Mouse (Mus musculus): ENCODE measurements around the gene Olfr1256. TPM values are rescaled to one million over a fixed set of nuclear protein-coding genes. Genes with fewer than 3 reads are reported as not detected.

The Olfr1256 gene
- not detected in 2 replicates for polyA plus RNA-seq (2012; ENCODE audit: insufficient read depth, insufficient read length, low replicate concordance, missing spikeins)

DNA sequence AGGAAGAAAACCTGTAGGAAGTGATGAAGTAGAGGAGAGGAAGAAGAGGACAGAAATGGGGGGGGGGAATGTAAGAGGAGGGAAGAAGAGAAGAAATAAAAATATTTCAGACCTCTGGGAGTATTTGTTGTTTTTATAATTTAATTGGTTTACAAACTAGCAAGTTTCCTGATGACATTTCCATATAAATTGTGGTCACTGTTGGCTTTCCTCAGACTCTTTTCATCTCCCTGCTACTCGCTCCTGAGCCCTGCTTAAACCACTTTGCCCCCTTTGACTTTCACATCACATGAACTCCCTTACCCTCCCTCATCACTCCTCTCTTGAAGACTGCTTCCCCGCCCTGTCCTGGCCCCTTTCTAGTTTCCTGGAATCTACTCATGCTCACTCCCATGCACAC lies at the start of gene Olfr1256:
Gene Olfr1256, minus strand, starts transcription at position 101 of the 400 bp plus-strand sequence.
- WGBS: 59% methylated on average over 2 of the region's 2 CpGs
- no peaks in the 10 kb centered on the region for H3K4me1 ChIP-seq (ENCODE audit: control insufficient read depth, insufficient read depth, low read length)
- no peak within 1 kb of the TSS for H3K4me3 ChIP-seq (ENCODE audit: insufficient read depth, low read depth, low read length)
- H3K27ac ChIP-seq (ENCODE audit: insufficient read depth, low read depth, low read length): no peak within 1 kb of the TSS
- TF ChIP-seq CTCF (IDR thresholded peaks at IDR 0.05; ENCODE audit: insufficient read depth, low read depth, low read length): no peak
- TF ChIP-seq POLR2A (IDR thresholded peaks at IDR 0.05; ENCODE audit: insufficient read depth, low read depth, low read length): no peak

DNA sequence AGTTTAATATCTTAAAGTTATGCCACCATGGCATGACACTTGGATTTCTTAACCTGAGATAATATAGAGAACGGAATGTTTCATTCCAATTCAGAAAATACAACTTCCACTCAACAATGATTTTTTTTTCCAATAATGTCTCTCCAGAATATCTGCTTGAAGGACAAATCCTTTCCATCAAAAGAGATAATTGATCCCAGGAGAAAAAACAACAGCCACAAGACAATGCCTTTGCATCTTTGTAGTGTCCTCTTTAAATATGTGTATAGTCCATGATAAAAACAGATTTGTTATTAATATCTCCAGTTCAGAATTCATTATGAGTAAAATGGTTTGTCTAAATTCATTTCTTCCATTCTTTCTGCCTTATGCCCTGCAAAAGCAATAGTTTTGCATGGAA lies 36.8 kb upstream of the Olfr1256 start, which contains the start of gene Olfr1257:
Gene Olfr1257, plus strand, starts transcription at position 301 of the 400 bp plus-strand sequence.
- TF ChIP-seq POLR2A (IDR thresholded peaks at IDR 0.05; ENCODE audit: insufficient read depth, low read depth, low read length) (no peak), CTCF (IDR thresholded peaks at IDR 0.05; ENCODE audit: insufficient read depth, low read depth, low read length) (no peak)

DNA sequence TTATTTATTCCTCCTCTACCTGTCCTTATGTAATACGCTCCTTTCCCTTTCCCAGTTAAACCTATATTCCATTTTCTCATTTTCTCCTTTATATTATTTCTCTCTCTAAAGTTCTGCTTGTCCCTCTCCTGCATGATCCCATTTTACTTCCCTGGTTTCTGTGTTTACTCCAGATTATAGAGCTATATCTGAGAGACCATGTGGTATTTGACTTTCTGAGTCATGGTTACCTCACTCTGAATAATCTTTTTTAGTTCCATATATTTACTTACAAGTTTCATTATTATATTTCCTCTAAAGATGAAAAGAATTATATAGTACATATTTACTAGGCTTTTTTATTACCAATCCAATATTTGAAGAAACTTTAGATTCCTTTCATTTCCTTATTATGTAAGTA lies 7.9 kb upstream of the Olfr1256 start:
- H3K27ac ChIP-seq (ENCODE audit: insufficient read depth, low read depth, low read length): no peak overlapping the region
- WGBS: 97% methylated on average over 1 of the region's 1 CpGs
- no peaks in the 10 kb centered on the region for H3K4me1 ChIP-seq (ENCODE audit: control insufficient read depth, insufficient read depth, low read length)
- TF ChIP-seq POLR2A (IDR thresholded peaks at IDR 0.05; ENCODE audit: insufficient read depth, low read depth, low read length) (no peak), CTCF (IDR thresholded peaks at IDR 0.05; ENCODE audit: insufficient read depth, low read depth, low read length) (no peak)
- H3K4me3 ChIP-seq (ENCODE audit: insufficient read depth, low read depth, low read length): no peak overlapping the region

More for the DNA sequence above, 36.8 kb upstream of the Olfr1256 start, which contains the start of gene Olfr1257:
- Histone ChIP-seq H3K27ac (ENCODE audit: insufficient read depth, low read depth, low read length) (no peak within 1 kb of the TSS), H3K4me3 (ENCODE audit: insufficient read depth, low read depth, low read length) (no peak within 1 kb of the TSS), H3K4me1 (ENCODE audit: control insufficient read depth, insufficient read depth, low read length) (no peaks in the 10 kb centered on the region)
- WGBS: 97% methylated on average over 1 of the region's 1 CpGs

DNA sequence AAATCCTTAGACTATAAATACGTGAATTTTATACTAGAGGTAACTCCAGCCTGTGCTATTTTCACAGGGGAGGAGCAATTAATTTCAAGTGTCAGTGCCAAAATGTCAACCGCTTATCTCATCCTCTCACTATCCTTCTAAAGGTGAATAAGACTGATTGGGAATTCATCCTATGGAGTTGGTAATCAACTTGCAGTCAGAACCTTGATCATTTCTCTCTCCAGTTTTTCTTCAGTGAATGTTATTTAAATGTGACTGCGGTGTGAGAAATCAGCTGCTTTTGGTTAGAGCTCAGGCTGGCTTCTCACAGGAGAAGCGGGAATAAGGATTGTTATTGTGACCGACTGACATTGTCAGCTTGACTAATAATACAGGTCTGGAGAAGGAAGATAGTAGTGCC lies 6.8 kb upstream of the Olfr1256 start, which contains the start of gene Olfr48:
Gene Olfr48, minus strand, starts transcription at position 101 of the 400 bp plus-strand sequence.
- no peak within 1 kb of the TSS for H3K27ac ChIP-seq (ENCODE audit: insufficient read depth, low read depth, low read length)
- H3K4me1 ChIP-seq (ENCODE audit: control insufficient read depth, insufficient read depth, low read length): no peaks in the 10 kb centered on the region
- TF ChIP-seq POLR2A (IDR thresholded peaks at IDR 0.05; ENCODE audit: insufficient read depth, low read depth, low read length): no peak
- TF ChIP-seq CTCF (IDR thresholded peaks at IDR 0.05; ENCODE audit: insufficient read depth, low read depth, low read length): no peak
- no peak within 1 kb of the TSS for H3K4me3 ChIP-seq (ENCODE audit: insufficient read depth, low read depth, low read length)
- WGBS: 88% methylated on average over 5 of the region's 5 CpGs

DNA sequence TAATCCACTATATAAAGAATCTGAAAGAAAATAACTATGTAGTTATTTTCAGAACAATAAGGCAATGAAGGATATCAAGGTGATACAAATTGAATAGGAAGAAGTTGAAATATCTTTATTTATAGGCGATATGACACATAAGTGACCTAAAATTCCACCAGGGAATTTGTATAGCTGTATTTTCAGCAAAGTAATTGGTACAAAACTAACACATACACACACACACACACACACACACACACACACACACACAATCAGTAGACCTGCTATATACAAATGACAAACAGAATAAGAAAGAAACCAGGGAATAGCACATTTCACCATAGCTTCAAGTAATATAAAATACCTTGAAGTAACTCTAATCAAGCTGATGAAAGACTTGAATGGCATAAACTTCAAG lies 21.1 kb downstream of the Olfr1256 start:
- Histone ChIP-seq H3K27ac (ENCODE audit: insufficient read depth, low read depth, low read length) (no peak overlapping the region), H3K4me1 (ENCODE audit: control insufficient read depth, insufficient read depth, low read length) (no peaks in the 10 kb centered on the region), H3K4me3 (ENCODE audit: insufficient read depth, low read depth, low read length) (no peak overlapping the region)
- TF ChIP-seq POLR2A (IDR thresholded peaks at IDR 0.05; ENCODE audit: insufficient read depth, low read depth, low read length) (no peak), CTCF (IDR thresholded peaks at IDR 0.05; ENCODE audit: insufficient read depth, low read depth, low read length) (no peak)
- WGBS: 93% methylated on average over 1 of the region's 1 CpGs

DNA sequence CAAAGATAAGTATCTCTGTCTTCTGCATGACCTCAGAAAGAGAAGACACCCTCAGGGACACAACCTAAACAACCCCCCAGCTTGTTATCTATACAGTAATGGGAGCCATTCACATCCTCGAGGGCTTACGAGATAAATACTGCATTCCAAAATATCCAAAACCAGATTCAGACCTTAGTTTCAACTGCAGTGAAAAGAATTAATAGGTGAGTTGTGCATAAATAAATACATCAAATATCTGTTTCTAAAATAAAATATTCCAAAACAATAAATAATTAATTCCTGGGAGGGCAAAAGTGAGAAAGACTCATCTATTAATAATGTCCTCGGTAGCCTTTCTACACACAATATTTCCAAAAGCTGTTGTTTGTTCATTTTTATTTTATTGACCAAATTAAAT lies 29.6 kb downstream of the Olfr1256 start, which contains the start of gene Olfr1255:
Gene Olfr1255, plus strand, starts transcription at position 301 of the 400 bp plus-strand sequence.
- 88% methylated on average over 3 of the region's 3 CpGs for WGBS
- no peak within 1 kb of the TSS for H3K4me3 ChIP-seq (ENCODE audit: insufficient read depth, low read depth, low read length)
- H3K4me1 ChIP-seq (ENCODE audit: control insufficient read depth, insufficient read depth, low read length): no peaks in the 10 kb centered on the region
- H3K27ac ChIP-seq (ENCODE audit: insufficient read depth, low read depth, low read length): no peak within 1 kb of the TSS
- TF ChIP-seq CTCF (IDR thresholded peaks at IDR 0.05; ENCODE audit: insufficient read depth, low read depth, low read length): no peak

DNA sequence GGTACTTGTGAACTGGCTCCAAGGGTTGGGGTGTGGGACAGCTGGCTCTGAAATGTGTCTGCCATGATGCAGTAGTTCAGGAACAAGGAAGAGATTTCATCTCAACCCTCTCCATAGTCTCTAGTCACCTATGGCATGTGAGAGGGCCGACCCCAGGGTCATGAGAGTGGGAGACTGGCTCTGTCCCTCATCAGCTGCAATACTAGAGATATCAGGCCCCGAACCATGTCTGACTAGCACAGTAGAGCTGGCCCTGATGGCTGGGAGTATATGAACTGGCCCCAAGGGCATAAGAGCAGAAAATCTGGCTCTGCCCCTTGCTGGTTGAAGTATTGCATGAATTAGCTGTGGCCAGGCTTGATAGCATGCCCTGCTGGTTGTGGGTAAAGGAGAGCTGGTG lies 30.6 kb downstream of the Olfr1256 start:
- TF ChIP-seq POLR2A (IDR thresholded peaks at IDR 0.05; ENCODE audit: insufficient read depth, low read depth, low read length) (no peak), CTCF (IDR thresholded peaks at IDR 0.05; ENCODE audit: insufficient read depth, low read depth, low read length) (no peak)
- 86% methylated on average over 2 of the region's 2 CpGs for WGBS

DNA sequence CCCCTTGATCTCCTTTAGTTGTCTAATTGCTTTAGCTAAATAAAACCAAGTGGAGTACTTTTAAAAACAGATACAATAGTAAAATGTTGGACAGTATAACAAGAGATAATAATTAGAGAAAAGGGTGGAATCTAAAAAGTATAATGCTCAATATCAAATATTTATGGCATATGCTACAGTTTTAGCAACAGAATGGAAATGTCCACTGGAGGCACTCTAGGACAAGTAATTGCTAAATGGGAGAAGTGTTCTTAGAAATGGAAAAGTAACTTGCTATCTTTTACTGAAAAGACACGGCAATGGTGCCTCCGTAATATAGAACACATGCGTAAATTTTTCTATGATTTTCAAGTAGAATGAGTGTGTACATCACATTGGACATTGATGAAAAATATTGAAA lies 41.8 kb downstream of the Olfr1256 start:
- Histone ChIP-seq H3K27ac (ENCODE audit: insufficient read depth, low read depth, low read length) (no peak overlapping the region), H3K4me1 (ENCODE audit: control insufficient read depth, insufficient read depth, low read length) (no peaks in the 10 kb centered on the region), H3K4me3 (ENCODE audit: insufficient read depth, low read depth, low read length) (no peak overlapping the region)
- no peak for TF ChIP-seq POLR2A (IDR thresholded peaks at IDR 0.05; ENCODE audit: insufficient read depth, low read depth, low read length)
- no peak for TF ChIP-seq CTCF (IDR thresholded peaks at IDR 0.05; ENCODE audit: insufficient read depth, low read depth, low read length)
- 88% methylated on average over 3 of the region's 3 CpGs for WGBS

More for the DNA sequence above, 30.6 kb downstream of the Olfr1256 start:
- Histone ChIP-seq H3K4me3 (ENCODE audit: insufficient read depth, low read depth, low read length) (no peak overlapping the region), H3K27ac (ENCODE audit: insufficient read depth, low read depth, low read length) (no peak overlapping the region), H3K4me1 (ENCODE audit: control insufficient read depth, insufficient read depth, low read length) (no peaks in the 10 kb centered on the region)

DNA sequence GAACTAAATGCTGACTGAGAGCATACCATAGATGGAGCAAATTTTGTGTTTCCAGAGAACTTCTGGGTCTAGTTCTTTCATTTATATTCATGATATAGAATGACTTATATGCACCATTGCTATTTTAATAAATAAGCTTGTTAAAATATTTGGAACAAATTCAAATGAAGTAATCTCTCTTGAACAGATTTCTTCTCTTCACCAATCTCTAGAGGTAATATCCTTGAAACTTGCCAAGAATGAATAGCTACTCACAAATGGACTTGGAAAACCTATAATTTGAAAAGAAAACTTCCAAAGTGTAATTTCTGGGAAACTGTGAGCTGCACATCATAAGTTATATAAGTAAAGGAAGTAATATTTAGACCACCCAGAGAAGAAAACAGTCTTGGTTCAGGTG lies 47.8 kb downstream of the Olfr1256 start, which contains the start of gene Olfr1254:
Gene Olfr1254, minus strand, starts transcription at position 101 of the 400 bp plus-strand sequence.
- TF ChIP-seq POLR2A (IDR thresholded peaks at IDR 0.05; ENCODE audit: insufficient read depth, low read depth, low read length): no peak
- TF ChIP-seq CTCF (IDR thresholded peaks at IDR 0.05; ENCODE audit: insufficient read depth, low read depth, low read length): no peak
- Histone ChIP-seq H3K4me1 (ENCODE audit: control insufficient read depth, insufficient read depth, low read length) (no peaks in the 10 kb centered on the region), H3K4me3 (ENCODE audit: insufficient read depth, low read depth, low read length) (no peak within 1 kb of the TSS), H3K27ac (ENCODE audit: insufficient read depth, low read depth, low read length) (no peak within 1 kb of the TSS)

Other genes with a start within 250 kb of the Olfr1256 start
- not detected in 2 replicates for gene Olfr1246, start 248.4 kb downstream of the Olfr1256 start, polyA plus RNA-seq (2012; ENCODE audit: insufficient read depth, insufficient read length, low replicate concordance, missing spikeins)
- gene Olfr1247, start 227.4 kb downstream of the Olfr1256 start, polyA plus RNA-seq (2012; ENCODE audit: insufficient read depth, insufficient read length, low replicate concordance, missing spikeins): not detected in 2 replicates
- gene Olfr1248, start 223.3 kb downstream of the Olfr1256 start, polyA plus RNA-seq (2012; ENCODE audit: insufficient read depth, insufficient read length, low replicate concordance, missing spikeins): not detected in 2 replicates
- gene Olfr1249, start 206.6 kb downstream of the Olfr1256 start, polyA plus RNA-seq (2012; ENCODE audit: insufficient read depth, insufficient read length, low replicate concordance, missing spikeins): not detected in 2 replicates
- gene Olfr1250, start 180.1 kb downstream of the Olfr1256 start, polyA plus RNA-seq (2012; ENCODE audit: insufficient read depth, insufficient read length, low replicate concordance, missing spikeins): not detected in 2 replicates
- gene Olfr1251, start 169.6 kb downstream of the Olfr1256 start, polyA plus RNA-seq (2012; ENCODE audit: insufficient read depth, insufficient read length, low replicate concordance, missing spikeins): not detected in 2 replicates
- not detected in 2 replicates for gene Olfr1252, start 116.5 kb downstream of the Olfr1256 start, polyA plus RNA-seq (2012; ENCODE audit: insufficient read depth, insufficient read length, low replicate concordance, missing spikeins)
- gene Olfr1253, start 84.5 kb downstream of the Olfr1256 start, polyA plus RNA-seq (2012; ENCODE audit: insufficient read depth, insufficient read length, low replicate concordance, missing spikeins): not detected in 2 replicates
- gene Olfr1254, start 47.9 kb downstream of the Olfr1256 start, polyA plus RNA-seq (2012; ENCODE audit: insufficient read depth, insufficient read length, low replicate concordance, missing spikeins): not detected in 2 replicates
- gene Olfr1255, start 29.5 kb downstream of the Olfr1256 start, polyA plus RNA-seq (2012; ENCODE audit: insufficient read depth, insufficient read length, low replicate concordance, missing spikeins): not detected in 2 replicates
- not detected in 2 replicates for gene Olfr48, start 6.7 kb upstream of the Olfr1256 start, polyA plus RNA-seq (2012; ENCODE audit: insufficient read depth, insufficient read length, low replicate concordance, missing spikeins)
- not detected in 2 replicates for gene Olfr1257, start 36.9 kb upstream of the Olfr1256 start, polyA plus RNA-seq (2012; ENCODE audit: insufficient read depth, insufficient read length, low replicate concordance, missing spikeins)
- not detected in 2 replicates for gene Olfr1258, start 85.8 kb upstream of the Olfr1256 start, polyA plus RNA-seq (2012; ENCODE audit: insufficient read depth, insufficient read length, low replicate concordance, missing spikeins)
- gene Olfr1259, start 107.1 kb upstream of the Olfr1256 start, polyA plus RNA-seq (2012; ENCODE audit: insufficient read depth, insufficient read length, low replicate concordance, missing spikeins): not detected in 2 replicates
- not detected in 2 replicates for gene Olfr1260, start 132.8 kb upstream of the Olfr1256 start, polyA plus RNA-seq (2012; ENCODE audit: insufficient read depth, insufficient read length, low replicate concordance, missing spikeins)
- not detected in 2 replicates for gene Olfr1261, start 149.7 kb upstream of the Olfr1256 start, polyA plus RNA-seq (2012; ENCODE audit: insufficient read depth, insufficient read length, low replicate concordance, missing spikeins)
- gene Olfr1262, start 158.6 kb upstream of the Olfr1256 start, polyA plus RNA-seq (2012; ENCODE audit: insufficient read depth, insufficient read length, low replicate concordance, missing spikeins): not detected in 2 replicates
- gene Olfr1263, start 170.6 kb upstream of the Olfr1256 start, polyA plus RNA-seq (2012; ENCODE audit: insufficient read depth, insufficient read length, low replicate concordance, missing spikeins): not detected in 2 replicates
- gene Olfr1264, start 184.0 kb upstream of the Olfr1256 start, polyA plus RNA-seq (2012; ENCODE audit: insufficient read depth, insufficient read length, low replicate concordance, missing spikeins): not detected in 2 replicates
- not detected in 2 replicates for gene Olfr1265, start 193.8 kb upstream of the Olfr1256 start, polyA plus RNA-seq (2012; ENCODE audit: insufficient read depth, insufficient read length, low replicate concordance, missing spikeins)
- not detected in 2 replicates for gene Olfr140, start 222.0 kb upstream of the Olfr1256 start, polyA plus RNA-seq (2012; ENCODE audit: insufficient read depth, insufficient read length, low replicate concordance, missing spikeins)

All from olfactory bulb, adult 2 months (tissue).